Mouse (Mus musculus) small intestine, adult 2 months (tissue): ENCODE measurements around the gene Ptprr. TPM values are rescaled to one million over a fixed set of nuclear protein-coding genes. Genes with fewer than 3 reads are reported as not detected.
A peak's percentile ranks its signal among the peaks of the same experiment; 100 is the strongest.

Experiments used
- H3K27ac ChIP-seq: fragments of 200-500 bp; 2 replicates; pipeline ENCODE4 v1.5.1; 2012; ENCODE audit warnings: low read depth, low read length, control low read depth, inconsistent platforms; ENCODE audit not compliant: insufficient read depth
- H3K27me3 ChIP-seq: fragments of 200-500 bp; 2 replicates; pipeline ENCODE4 v1.6.1; 2012; ENCODE audit warnings: mild to moderate bottlenecking, moderate library complexity, low read length, inconsistent platforms; ENCODE audit not compliant: control insufficient read depth, insufficient read depth
- H3K36me3 ChIP-seq: fragments of 200-500 bp; 2 replicates; pipeline ENCODE4 v1.6.1; 2012; ENCODE audit warnings: mild to moderate bottlenecking, low read length, control low read depth, inconsistent platforms; ENCODE audit not compliant: control insufficient read depth, insufficient read depth
- H3K4me1 ChIP-seq: fragments of 200-500 bp; 2 replicates; pipeline ENCODE4 v1.6.1; 2012; ENCODE audit warnings: low read length, inconsistent platforms, mixed read lengths; ENCODE audit not compliant: control insufficient read depth, insufficient read depth, insufficient read length
- H3K4me3 ChIP-seq: fragments of 200-500 bp; 2 replicates; pipeline ENCODE4 v1.5.1; 2012; ENCODE audit warnings: low read depth, mild to moderate bottlenecking, control low read depth, inconsistent platforms, low read length, moderate library complexity
- CTCF ChIP-seq: fragments of 200-500 bp; IDR thresholded peaks from 2 replicates; pipeline ENCODE4 v1.5.1; 2012; ENCODE audit warnings: low read depth, mild to moderate bottlenecking, control low read depth, inconsistent platforms, low read length, moderate library complexity, mixed read lengths; ENCODE audit not compliant: insufficient replicate concordance, insufficient read length; ENCODE audit errors: extremely low read depth
- POLR2A ChIP-seq: fragments of 200-500 bp; IDR thresholded peaks from 2 replicates; pipeline ENCODE4 v1.6.1; 2012; ENCODE audit warnings: low read depth, mild to moderate bottlenecking, control low read depth, inconsistent platforms, low read length, moderate library complexity
- WGBS: fragments of 180-500 bp; shearing (Covaris S2); methylation state at CpG from one replicate; pipeline ENCODE4 v1.1.7; 2018; 5-methylcytosine and 5-hydroxymethylcytosine counted together
- polyA plus RNA-seq: library from polyadenylated mRNA; depleted of rRNA; stranded (reverse); fragments of >200 nt; gene quantifications from 2 replicates; pipeline ENCODE4 v1.2.3, GENCODE M21; 2012

Ptprr gene
- polyA plus RNA-seq, 1 experiment = 29.9 TPM

DNA sequence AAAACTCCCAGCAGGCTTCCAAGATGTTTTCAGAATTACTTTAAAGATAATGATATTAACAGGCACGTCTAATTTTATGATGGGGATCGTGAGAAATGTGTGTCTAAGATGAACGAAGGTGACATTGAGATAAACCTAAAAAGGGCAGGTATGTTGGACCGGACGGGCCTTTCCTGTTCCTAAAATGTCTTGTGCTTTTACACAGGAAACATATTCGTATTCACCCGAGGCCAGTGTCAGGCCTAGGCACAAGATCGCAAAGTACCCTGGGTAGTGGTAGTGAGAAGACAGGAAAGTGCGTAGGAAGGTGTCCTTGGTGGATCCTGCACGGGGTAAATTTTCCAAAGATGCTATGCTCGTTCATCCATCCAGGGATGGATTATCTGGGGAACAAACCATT lies 188.4 kb downstream of the Ptprr start:
- H3K4me1 ChIP-seq = no peaks in the 10 kb centered on the region
- no peaks in the 10 kb centered on the region for H3K27me3 ChIP-seq
- WGBS = 64% methylated on average over 11 of the region's 11 CpGs
- H3K36me3 ChIP-seq = no peaks in the 10 kb centered on the region
- no peak overlapping the region for H3K27ac ChIP-seq
- no peak overlapping the region for H3K4me3 ChIP-seq
- no peak for TF ChIP-seq CTCF
- no peak for TF ChIP-seq POLR2A

DNA sequence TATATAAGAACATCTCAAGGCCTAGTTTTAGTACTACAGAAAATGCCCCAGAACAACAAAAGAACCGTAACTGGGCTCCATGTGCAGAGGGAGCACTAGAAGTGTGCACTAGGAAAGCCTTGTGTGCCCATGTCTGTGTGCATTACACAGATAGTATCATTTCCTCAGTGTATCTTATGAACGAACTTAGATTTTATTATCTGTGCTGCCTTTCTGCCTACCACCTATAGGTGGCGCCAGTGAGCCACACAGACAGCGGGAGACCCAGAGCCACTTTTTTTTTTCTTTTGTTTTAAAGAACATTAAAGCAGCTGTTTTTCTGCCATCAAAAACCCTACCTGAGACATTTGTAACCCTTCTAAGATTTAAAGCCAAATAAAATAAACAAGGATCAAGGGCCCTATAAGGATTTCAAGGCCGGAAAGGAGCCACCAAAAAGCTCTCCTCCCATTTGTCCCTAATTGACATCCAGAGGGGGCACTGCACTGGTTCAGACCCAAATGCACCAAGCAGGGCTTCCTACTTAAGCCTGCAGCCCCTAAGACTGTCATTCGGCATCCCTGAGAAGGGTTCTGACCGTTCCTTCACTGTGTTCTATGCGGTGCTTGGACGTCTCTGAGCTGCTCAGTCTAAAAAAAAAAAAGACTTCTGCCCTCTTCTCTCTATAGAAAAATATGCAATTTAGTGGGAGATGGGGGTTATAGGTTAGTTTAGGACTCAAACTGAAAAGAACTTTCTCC lies 190.1 kb downstream of the Ptprr start:
- Histone ChIP-seq H3K27me3 (no peaks in the 10 kb centered on the region), H3K36me3 (no peaks in the 10 kb centered on the region), H3K4me1 (peaks cover 2% of the 10 kb centered on the region; the same call in 1 of the 2 replicates), H3K27ac (peak overlapping the region; percentile 6; the same call in 1 of the 2 replicates), H3K4me3 (no peak overlapping the region)
- TF ChIP-seq POLR2A (no peak), CTCF (peak; percentile 96; the same call in 1 of the 2 replicates)
- WGBS = 40% methylated on average over 9 of the region's 9 CpGs

DNA sequence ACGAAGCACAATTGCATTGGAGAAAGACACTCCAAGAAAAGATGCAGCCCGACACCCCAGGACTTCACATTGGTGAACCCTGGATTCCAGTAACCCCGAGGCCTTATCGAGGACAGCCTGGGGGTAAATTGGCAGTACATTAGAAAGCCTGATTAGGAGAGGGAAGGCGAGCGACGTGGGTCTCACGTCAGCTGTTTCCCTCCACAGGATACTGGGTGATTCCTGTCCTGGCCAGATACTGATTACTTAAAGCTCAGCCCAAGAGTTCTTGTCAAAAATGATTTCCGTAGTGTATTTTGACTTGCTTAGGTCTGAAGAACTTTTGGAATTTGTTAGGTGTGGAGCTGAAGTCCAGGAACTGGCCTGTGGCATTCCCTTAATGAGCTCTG lies 190.7 kb downstream of the Ptprr start:
- H3K27me3 ChIP-seq = no peaks in the 10 kb centered on the region
- 70% methylated on average over 9 of the region's 9 CpGs for WGBS
- H3K4me1 ChIP-seq = peaks cover 2% of the 10 kb centered on the region; the same call in 1 of the 2 replicates
- H3K4me3 ChIP-seq = no peak overlapping the region
- H3K27ac ChIP-seq = 0 out of 2 replicates have a peak overlapping the region, but pooled peaks have one; percentile 6
- no peaks in the 10 kb centered on the region for H3K36me3 ChIP-seq
- TF ChIP-seq CTCF (no peak), POLR2A (no peak)

DNA sequence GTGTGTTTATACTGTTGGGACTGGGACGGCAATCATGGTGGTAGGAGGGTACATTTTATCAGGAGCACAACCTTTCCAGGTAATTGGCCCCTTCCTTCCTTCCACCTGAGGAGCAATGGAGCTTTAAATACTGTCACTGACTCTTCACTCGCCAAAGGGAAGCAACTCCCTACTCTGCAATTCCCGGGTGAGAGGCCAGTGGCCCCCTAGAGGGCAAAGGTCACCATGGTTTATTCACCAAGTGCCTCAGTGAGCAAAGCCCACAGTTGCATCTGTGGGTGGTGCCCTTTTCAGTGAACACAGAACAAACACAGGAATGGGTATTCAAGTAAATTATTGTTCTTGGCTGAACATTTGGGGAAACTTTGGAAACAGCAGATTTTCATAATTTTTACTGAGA lies 194.1 kb downstream of the Ptprr start:
- Histone ChIP-seq H3K36me3 (no peaks in the 10 kb centered on the region), H3K27me3 (no peaks in the 10 kb centered on the region), H3K4me3 (no peak overlapping the region), H3K27ac (no peak overlapping the region), H3K4me1 (peaks cover 2% of the 10 kb centered on the region; the same call in 1 of the 2 replicates)
- TF ChIP-seq CTCF = no peak
- no peak for TF ChIP-seq POLR2A
- WGBS = 13% methylated on average over 3 of the region's 3 CpGs

DNA sequence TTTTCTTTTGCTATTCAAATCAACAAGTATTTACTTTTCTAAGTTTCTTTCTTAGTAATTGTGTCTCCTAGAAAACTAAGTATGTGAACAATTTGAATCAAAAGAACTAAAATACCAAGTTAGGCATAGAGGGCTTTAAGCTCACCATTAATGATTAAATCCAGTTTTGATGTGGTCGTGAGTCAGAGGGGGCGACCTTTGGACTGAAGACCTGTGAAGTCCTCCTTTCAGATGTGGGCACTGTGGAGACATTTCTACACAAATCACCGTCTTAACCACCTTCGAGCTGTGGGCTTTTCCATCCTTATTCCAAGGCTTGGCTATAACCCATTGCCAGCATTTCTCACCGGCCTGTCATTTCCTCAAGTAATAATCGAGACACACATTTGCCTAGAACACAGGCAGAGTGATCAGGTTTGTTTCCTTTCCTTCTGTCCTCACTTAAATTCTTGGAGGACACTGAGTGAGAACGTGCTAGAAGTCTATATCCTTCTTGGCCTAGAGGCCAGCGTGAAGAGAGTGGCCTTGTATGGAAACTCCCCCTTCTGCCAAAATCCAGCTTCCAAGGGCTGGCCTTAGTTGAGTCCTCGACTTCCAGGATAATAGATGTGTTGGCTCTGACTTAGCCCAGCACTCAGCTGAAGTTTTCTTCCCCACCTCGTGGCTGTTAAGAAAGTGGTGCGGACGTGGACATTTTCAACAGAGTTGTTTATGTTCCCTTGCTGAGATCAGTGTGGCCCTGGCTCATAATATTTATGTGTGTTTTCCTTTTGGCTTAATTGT lies 202.5 kb downstream of the Ptprr start:
- H3K4me3 ChIP-seq = no peak overlapping the region
- 60% methylated on average over 12 of the region's 12 CpGs for WGBS
- H3K27me3 ChIP-seq = no peaks in the 10 kb centered on the region
- no peak for TF ChIP-seq CTCF
- TF ChIP-seq POLR2A = no peak
- peak overlapping the region; percentile 61; the same call in 1 of the 2 replicates for H3K27ac ChIP-seq
- no peaks in the 10 kb centered on the region for H3K4me1 ChIP-seq
- H3K36me3 ChIP-seq = no peaks in the 10 kb centered on the region

DNA sequence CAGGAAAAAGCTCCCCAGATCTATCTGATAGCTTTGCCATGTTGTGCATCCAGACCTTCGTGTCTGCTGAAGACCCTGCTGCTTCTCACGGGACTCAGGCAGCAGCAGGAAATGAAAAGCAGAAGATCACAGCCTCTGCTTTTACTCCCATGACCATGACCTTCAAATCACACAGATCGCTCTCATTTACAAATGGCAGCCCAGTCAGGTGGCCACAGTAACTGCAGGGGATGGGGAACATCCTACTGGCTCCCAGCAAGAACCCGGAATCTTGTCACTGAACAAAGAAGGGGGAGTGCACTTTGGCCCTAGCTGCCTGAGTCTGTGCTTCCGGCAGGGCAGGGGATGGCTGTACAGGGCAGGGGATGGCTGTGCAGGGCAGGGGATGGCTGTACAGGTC lies 217.3 kb downstream of the Ptprr start:
- Histone ChIP-seq H3K27me3 (no peaks in the 10 kb centered on the region), H3K27ac (no peak overlapping the region), H3K36me3 (no peaks in the 10 kb centered on the region), H3K4me3 (no peak overlapping the region), H3K4me1 (no peaks in the 10 kb centered on the region)
- no peak for TF ChIP-seq CTCF
- TF ChIP-seq POLR2A = no peak
- WGBS = 63% methylated on average over 5 of the region's 5 CpGs

DNA sequence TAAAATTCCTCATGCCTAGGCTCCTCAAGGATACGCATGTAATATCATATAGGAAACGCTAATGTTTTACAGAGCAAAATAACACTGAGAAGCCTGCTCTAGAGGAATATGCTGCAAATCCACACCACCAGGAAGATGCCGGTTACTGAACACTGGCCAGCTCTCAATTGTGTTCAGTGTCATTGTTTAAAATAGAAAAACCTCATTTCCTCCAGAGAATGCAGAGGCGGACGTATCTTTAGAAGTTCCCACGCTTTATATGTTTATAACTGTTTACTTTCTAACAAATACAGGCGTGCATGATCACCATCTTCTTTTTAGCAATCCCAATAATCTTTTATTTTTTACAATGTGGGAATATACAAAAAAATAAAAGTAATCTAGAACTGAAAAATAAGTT lies 224.2 kb downstream of the Ptprr start:
- no peak overlapping the region for H3K4me3 ChIP-seq
- WGBS = 52% methylated on average over 7 of the region's 7 CpGs
- no peak for TF ChIP-seq CTCF
- no peak for TF ChIP-seq POLR2A

More for the DNA sequence above, 224.2 kb downstream of the Ptprr start:
- Histone ChIP-seq H3K4me1 (no peaks in the 10 kb centered on the region), H3K27me3 (no peaks in the 10 kb centered on the region), H3K36me3 (no peaks in the 10 kb centered on the region), H3K27ac (no peak overlapping the region)
